Mouse (Mus musculus) ES-E14 (cell line): Measurements from ENCODE around the gene Itgb3. TPM values are rescaled to one million over a fixed set of nuclear protein-coding genes. Genes with fewer than 3 reads are reported as not detected.
A peak's percentile ranks its signal among the peaks of the same experiment; 100 is the strongest.

ENCODE experiments used
- DNase-seq: peaks from one replicate; pipeline ENCODE4 v3.0.0-alpha.2; 2013; ENCODE audit warnings: low read depth, low spot score
- H3K27ac ChIP-seq: 2 replicates; pipeline ENCODE4 v1.5.1; 2012; ENCODE audit warnings: low read depth, mild to moderate bottlenecking, low read length, moderate library complexity, mixed read lengths; ENCODE audit not compliant: poor library complexity, insufficient read depth, severe bottlenecking
- H3K36me3 ChIP-seq: 2 replicates; pipeline ENCODE4 v1.6.1; 2012; ENCODE audit warnings: mild to moderate bottlenecking, low read length, moderate library complexity, mixed read lengths; ENCODE audit not compliant: control insufficient read depth, poor library complexity, insufficient read depth, severe bottlenecking
- H3K4me1 ChIP-seq, 2 experiments: fragments of 150-350 bp in 1 of 2; sonication (generic) in 1 of 2; 2 replicates each; pipeline ENCODE4 v1.6.1; 2012; ENCODE audit warnings: low read length in 2 of 2, mild to moderate bottlenecking in 1 of 2, mixed read lengths in 1 of 2; ENCODE audit not compliant: control insufficient read depth in 2 of 2, insufficient read depth in 2 of 2, poor library complexity in 1 of 2
- H3K4me3 ChIP-seq, 2 experiments: fragments of 150-350 bp in 1 of 2; sonication (generic) in 1 of 2; 2 replicates each; pipeline ENCODE4 v1.5.1; 2012; ENCODE audit warnings: low read length in 2 of 2, low read depth in 1 of 2, mild to moderate bottlenecking in 1 of 2, mixed read lengths in 1 of 2; ENCODE audit not compliant: insufficient read depth in 1 of 2, poor library complexity in 1 of 2, severe bottlenecking in 1 of 2
- H3K9ac ChIP-seq: 2 replicates; pipeline ENCODE4 v1.6.1; 2012; ENCODE audit warnings: low read depth, mild to moderate bottlenecking, low read length, mixed read lengths; ENCODE audit not compliant: poor library complexity, insufficient read depth, severe bottlenecking
- H3K9me3 ChIP-seq: fragments of 150-350 bp; sonication (generic); 2 replicates; pipeline ENCODE4 v1.6.1; 2012; ENCODE audit warnings: low read depth, mild to moderate bottlenecking, low read length; ENCODE audit not compliant: control insufficient read depth, insufficient read depth
- CHD2 ChIP-seq: IDR thresholded peaks from 2 replicates; pipeline ENCODE4 v1.6.1; 2014; ENCODE audit warnings: mild to moderate bottlenecking, low read depth, low read length, inconsistent platforms
- HCFC1 ChIP-seq: IDR thresholded peaks from 2 replicates; pipeline ENCODE4 v1.6.1; 2012; ENCODE audit warnings: low read length, inconsistent platforms, borderline replicate concordance; ENCODE audit not compliant: insufficient read depth
- MAFK ChIP-seq: IDR thresholded peaks from 2 replicates; pipeline ENCODE4 v1.6.1; 2014; ENCODE audit warnings: mild to moderate bottlenecking, low read depth, low read length, inconsistent platforms; ENCODE audit not compliant: insufficient read depth
- ZC3H11A ChIP-seq: IDR thresholded peaks from 2 replicates; pipeline ENCODE4 v1.6.1; 2012; ENCODE audit warnings: low read depth, mild to moderate bottlenecking, inconsistent platforms, low read length, borderline replicate concordance
- ZNF384 ChIP-seq: IDR thresholded peaks from 2 replicates; pipeline ENCODE4 v1.6.1; 2012; ENCODE audit warnings: low read depth, low read length, inconsistent platforms
- in situ Hi-C, 2 experiments: fragments of 600-800 bp; cut with MboI; formaldehyde crosslinking; loops; one replicate each; pipeline ENCODE4 v1.15.1; 2025; ENCODE audit warnings: low sequenced_read_pairs in 2 of 2, inconsistent platforms in 1 of 2; ENCODE audit not compliant: unreplicated experiment in 2 of 2
- total RNA-seq: library from RNA; depleted of rRNA; stranded (reverse); fragments of 300-350 nt; gene quantifications from 2 replicates; pipeline ENCODE4 v1.2.3, GENCODE M21; 2012

The Itgb3 gene
- total RNA-seq, 1 experiment, result 7.7 TPM

GRCm38 (mm10) chr11:104589570-104589969 lies 18.2 kb upstream of the Itgb3 start:
- H3K9ac ChIP-seq, result no peak overlapping the region
- DNase-seq, result no peak
- H3K36me3 ChIP-seq, result no peaks in the 10 kb centered on the region
- no peaks in the 10 kb centered on the region for H3K9me3 ChIP-seq
- in situ Hi-C loops, result no loop called here
- no peak overlapping the region for H3K4me3 ChIP-seq
- no peak for TF ChIP-seq HCFC1
- TF ChIP-seq ZC3H11A, result no peak
- TF ChIP-seq MAFK, result no peak
- no peak for TF ChIP-seq CHD2
- no peak for TF ChIP-seq ZNF384
- no peak overlapping the region for H3K27ac ChIP-seq
- 0 out of 4 replicates have a peak, but pooled peaks cover 0 to 4% of the 10 kb centered on the region in 2 experiments for H3K4me1 ChIP-seq

DNA sequence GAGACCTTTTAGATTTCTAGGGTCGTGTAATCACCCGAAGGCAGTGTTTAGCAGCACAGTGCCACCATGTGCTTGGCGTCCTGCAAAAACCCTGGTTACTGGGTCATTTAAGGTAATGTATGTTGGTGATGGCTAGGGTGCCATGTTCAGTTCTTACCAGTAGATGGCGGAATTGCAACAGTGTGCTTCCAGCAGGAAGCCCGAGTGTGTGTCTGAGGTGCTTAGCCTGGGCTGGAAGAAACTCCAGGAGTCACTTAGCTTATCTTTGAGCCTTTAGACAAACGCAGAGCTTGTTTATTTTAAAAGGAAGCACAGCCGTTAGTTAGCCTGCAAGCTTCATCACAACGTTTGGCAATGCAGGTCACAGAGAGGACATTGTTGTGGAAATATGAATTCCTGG lies 17.7 kb upstream of the Itgb3 start:
- TF ChIP-seq ZC3H11A, result peak; percentile 87
- TF ChIP-seq MAFK, result no peak
- Histone ChIP-seq H3K9ac (no peak overlapping the region), H3K36me3 (no peaks in the 10 kb centered on the region), H3K4me3 (no peak overlapping the region), H3K4me1 (0 out of 4 replicates have a peak, but pooled peaks cover 0 to 4% of the 10 kb centered on the region in 2 experiments), H3K9me3 (no peaks in the 10 kb centered on the region), H3K27ac (no peak overlapping the region)
- in situ Hi-C loops, result no loop called here
- DNase-seq, result peak; percentile 79

GRCm38 (mm10) chr11:104592066-104592835 lies 15.5 kb upstream of the Itgb3 start:
- Histone ChIP-seq H3K4me1 (peaks cover 0 to 6% of the 10 kb centered on the region in 2 experiments; a peak in 2 of 4 replicates), H3K9me3 (no peaks in the 10 kb centered on the region), H3K4me3 (no peak overlapping the region), H3K36me3 (no peaks in the 10 kb centered on the region), H3K9ac (no peak overlapping the region), H3K27ac (no peak overlapping the region)
- in situ Hi-C loops, result no loop called here
- TF ChIP-seq HCFC1 (no peak), CHD2 (no peak), ZNF384 (no peak), MAFK (no peak), ZC3H11A (no peak)
- DNase-seq, result no peak

DNA sequence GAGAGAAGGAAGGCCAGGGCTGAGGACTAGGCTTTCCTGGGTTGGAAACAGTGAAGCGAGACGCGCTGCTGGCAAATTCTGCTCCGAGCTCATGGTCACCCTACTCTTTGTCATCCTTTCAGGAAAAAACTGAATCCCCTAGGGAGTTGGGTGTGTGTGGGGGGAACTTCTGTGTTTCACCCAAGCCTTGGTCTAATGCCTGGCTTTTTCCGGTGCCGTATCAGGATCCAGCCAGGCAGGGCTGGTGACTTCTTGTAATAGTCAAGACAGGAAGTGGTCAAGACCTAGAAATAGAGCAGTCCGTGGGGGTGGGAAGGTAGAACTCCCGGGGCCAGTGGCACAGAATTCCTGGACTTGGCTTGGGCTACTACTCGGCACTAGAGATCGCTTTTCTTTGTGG lies 11.4 kb upstream of the Itgb3 start:
- Histone ChIP-seq H3K9me3 (no peaks in the 10 kb centered on the region), H3K9ac (no peak overlapping the region), H3K4me1 (peaks cover 0 to 23% of the 10 kb centered on the region in 2 experiments; a peak in 2 of 4 replicates), H3K4me3 (no peak overlapping the region), H3K36me3 (no peaks in the 10 kb centered on the region), H3K27ac (no peak overlapping the region)
- TF ChIP-seq ZNF384 (no peak), HCFC1 (no peak), ZC3H11A (no peak), CHD2 (no peak), MAFK (no peak)
- in situ Hi-C loops, result no loop called here
- DNase-seq, result no peak
